ENCODE assay signal across 10 mouse cellular contexts in the genomic region with DNA sequence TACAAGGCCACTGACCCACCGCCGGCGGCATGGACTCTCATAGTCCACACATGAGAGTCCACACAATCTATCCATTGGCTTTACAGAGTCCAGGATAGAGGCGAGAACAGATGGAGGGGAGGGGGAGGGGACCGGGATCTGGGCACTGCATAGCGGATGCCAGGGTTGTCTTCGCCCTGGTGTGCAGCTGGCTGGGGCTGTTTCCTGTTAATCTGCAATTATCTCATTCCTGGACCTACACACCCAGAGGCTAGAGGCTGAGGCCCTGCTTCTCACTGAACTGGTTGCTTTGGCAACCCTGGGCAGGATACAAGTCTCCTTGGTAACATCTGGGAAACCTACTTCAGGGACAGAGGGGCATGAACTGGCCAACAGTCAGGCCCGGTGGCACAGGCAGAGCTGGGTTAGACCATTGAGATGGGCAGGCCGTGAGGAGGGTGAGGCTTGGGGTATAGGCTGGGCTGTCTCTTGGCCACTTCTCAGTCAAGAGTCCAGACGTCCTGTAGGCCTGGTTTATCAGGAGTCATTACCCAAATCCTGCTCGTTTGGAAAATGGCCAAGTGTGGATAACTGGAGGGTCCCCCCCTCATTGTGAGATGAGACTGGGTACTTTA. TPM values are rescaled to one million over a fixed set of nuclear protein-coding genes. Genes with fewer than 3 reads are reported as not detected.
DNase-seq lines count a peak whose midpoint lies in the region; ATAC-seq and TF ChIP-seq lines count a peak whose summit lies in the region.
"Had no signal": no experiment of that assay in that cellular context is flagged by ENCODE, and none has a peak within 500 bp of the region (broad histone marks: within the 10 kb centered on the region; RNA-seq: fewer than 3 reads in every experiment).

No protein-coding gene starts in this region.

- peak; percentile 72 for ATAC-seq in lung, postnatal 0 days
- ATAC-seq in hindbrain, embryonic 16.5 days: peak; percentile 93
- ATAC-seq in stomach, postnatal 0 days (ENCODE audit: low FRiP score, low TSS enrichment): peak; percentile 50; the same call in 1 of the 2 replicates

- H3K9me3 ChIP-seq in lung, postnatal 0 days (ENCODE audit: low read length): no peaks in the 10 kb centered on the region
- H3K9me3 ChIP-seq in hindbrain, embryonic 16.5 days (ENCODE audit: control insufficient read depth, low read length): no peaks in the 10 kb centered on the region
- no peaks in the 10 kb centered on the region for H3K9me3 ChIP-seq in stomach, postnatal 0 days (ENCODE audit: control insufficient read depth, low read length)

- TF ChIP-seq EP300 in lung, postnatal 0 days (IDR thresholded peaks at IDR 0.05): no peak
- TF ChIP-seq EP300 in stomach, postnatal 0 days (optimal IDR thresholded peaks at IDR 0.05): no peak

- WGBS in lung, postnatal 0 days: 70% methylated on average over 11 of the region's 11 CpGs
- WGBS in hindbrain, embryonic 16.5 days: 56% methylated on average over 11 of the region's 11 CpGs
- WGBS in stomach, postnatal 0 days: 78% methylated on average over 11 of the region's 11 CpGs

- no peaks in the 10 kb centered on the region for H3K36me3 ChIP-seq in lung, postnatal 0 days (ENCODE audit: insufficient read depth, low read length)
- no peaks in the 10 kb centered on the region for H3K36me3 ChIP-seq in hindbrain, embryonic 16.5 days (ENCODE audit: control insufficient read depth, insufficient read depth, low read length)
- no peaks in the 10 kb centered on the region for H3K36me3 ChIP-seq in stomach, postnatal 0 days (ENCODE audit: control insufficient read depth, insufficient read depth, low read length)

- TF ChIP-seq CTCF in lung, postnatal 0 days (IDR thresholded peaks at IDR 0.05): no peak
- no peak for TF ChIP-seq CTCF in stomach, postnatal 0 days (IDR thresholded peaks at IDR 0.05; ENCODE audit: low read depth)

- no peaks in the 10 kb centered on the region for H3K4me1 ChIP-seq in lung, postnatal 0 days (ENCODE audit: insufficient read depth, low read depth, low read length)
- peaks cover 4% of the 10 kb centered on the region for H3K4me1 ChIP-seq in hindbrain, embryonic 16.5 days (ENCODE audit: control insufficient read depth, insufficient read depth, low read depth, low read length)
- no peaks in the 10 kb centered on the region for H3K4me1 ChIP-seq in stomach, postnatal 0 days (replicated peaks; ENCODE audit: control insufficient read depth, insufficient read depth)

- no peak overlapping the region for H3K4me3 ChIP-seq in lung, postnatal 0 days (ENCODE audit: low read depth, low read length)
- no peak overlapping the region for H3K4me3 ChIP-seq in hindbrain, embryonic 16.5 days (ENCODE audit: low read length)
- no peak overlapping the region for H3K4me3 ChIP-seq in stomach, postnatal 0 days (ENCODE audit: low read depth, low read length)

- no peak overlapping the region for H3K9ac ChIP-seq in lung, postnatal 0 days (replicated peaks; ENCODE audit: low read depth)
- no peak overlapping the region for H3K9ac ChIP-seq in hindbrain, embryonic 16.5 days (ENCODE audit: low read depth, low read length)
- H3K9ac ChIP-seq in stomach, postnatal 0 days (ENCODE audit: low read length): no peak overlapping the region

- no peak overlapping the region for H3K4me2 ChIP-seq in lung, postnatal 0 days (replicated peaks; ENCODE audit: low read depth, low read length)
- no peak overlapping the region for H3K4me2 ChIP-seq in hindbrain, embryonic 16.5 days (ENCODE audit: low read length)
- H3K4me2 ChIP-seq in stomach, postnatal 0 days (replicated peaks; ENCODE audit: low read depth): no peak overlapping the region

- no peak overlapping the region for H3K27ac ChIP-seq in lung, postnatal 0 days (ENCODE audit: low read length)
- peak overlapping the region; percentile 55 for H3K27ac ChIP-seq in hindbrain, embryonic 16.5 days (ENCODE audit: low read depth, low read length)
- H3K27ac ChIP-seq in stomach, postnatal 0 days (replicated peaks): 0 out of 2 replicates have a peak overlapping the region, but pooled peaks have one; percentile 18

- DNase-seq in adrenal gland, postnatal 14 days: peak; percentile 28
- no peak for DNase-seq in adrenal gland, adult 2 months
- DNase-seq in lung, postnatal 0 days (ENCODE audit: low spot score): no peak
- no peak for DNase-seq in lung, postnatal 36 days
- no peak for DNase-seq in stomach, postnatal 0 days (ENCODE audit: low spot score)
- no peak for DNase-seq in right cerebral cortex, postnatal 14 days
- DNase-seq in left cerebral cortex, adult 9 months (ENCODE audit: low spot score in 2 of 2): no peak
- DNase-seq: embryo, embryonic 11 days had no signal

- H3K27me3 ChIP-seq in lung, postnatal 0 days (replicated peaks; ENCODE audit: insufficient read depth, low read length): no peaks in the 10 kb centered on the region
- no peaks in the 10 kb centered on the region for H3K27me3 ChIP-seq in hindbrain, embryonic 16.5 days (replicated peaks; ENCODE audit: control insufficient read depth, insufficient read depth, low read length)
- no peaks in the 10 kb centered on the region for H3K27me3 ChIP-seq in stomach, postnatal 0 days (ENCODE audit: control insufficient read depth, insufficient read depth, low read length)

RNA-seq across cellular contexts. Expression of a gene that starts 10.0 kb away (rescaled TPM):
- total RNA-seq in adrenal gland, postnatal 14 days (2021): 15.3 and 16.0 TPM in 2 replicates
- 10 to 100 TPM; 12.1 to 24.2 TPM for total RNA-seq in adrenal gland, adult 2 months (2021)
- polyA plus RNA-seq in adrenal gland, adult 2 months (2012; rRNA removed): 21.5 and 28.3 TPM in 2 replicates
- 1.5 and 2.2 TPM in 2 replicates for polyA plus RNA-seq in lung, postnatal 0 days (2015; fragmentation: Nextera tagmentation; extraction: Ambion mirVana)
- polyA plus RNA-seq in hindbrain, embryonic 16.5 days (2015; fragmentation: Nextera tagmentation; extraction: Ambion mirVana): 15.0 and 16.0 TPM in 2 replicates
- 3.9 TPM in 2 replicates for polyA plus RNA-seq in stomach, postnatal 0 days (2015; fragmentation: Nextera tagmentation; extraction: Ambion mirVana)

RNA-seq across cellular contexts. Expression of a gene that starts 31.1 kb away (rescaled TPM):
- total RNA-seq in adrenal gland, postnatal 14 days (2021): not detected in 2 replicates
- not detected for total RNA-seq in adrenal gland, adult 2 months (2021)
- polyA plus RNA-seq in adrenal gland, adult 2 months (2012; rRNA removed): not detected in 2 replicates
- not detected in 2 replicates for polyA plus RNA-seq in lung, postnatal 0 days (2015; fragmentation: Nextera tagmentation; extraction: Ambion mirVana)
- 0.15 TPM in 1 of 2 replicates, not detected in the other for polyA plus RNA-seq in hindbrain, embryonic 16.5 days (2015; fragmentation: Nextera tagmentation; extraction: Ambion mirVana)
- polyA plus RNA-seq in stomach, postnatal 0 days (2015; fragmentation: Nextera tagmentation; extraction: Ambion mirVana): not detected in 2 replicates
- total RNA-seq: left cerebral cortex, postnatal 36 days had no signal

RNA-seq across cellular contexts. Expression of a gene that starts 44.6 kb away (rescaled TPM):
- not detected in 2 replicates for total RNA-seq in adrenal gland, postnatal 14 days (2021)
- not detected for total RNA-seq in adrenal gland, adult 2 months (2021)
- polyA plus RNA-seq in adrenal gland, adult 2 months (2012; rRNA removed): not detected in 2 replicates
- polyA plus RNA-seq in lung, postnatal 0 days (2015; fragmentation: Nextera tagmentation; extraction: Ambion mirVana): not detected in 2 replicates
- not detected in 2 replicates for polyA plus RNA-seq in hindbrain, embryonic 16.5 days (2015; fragmentation: Nextera tagmentation; extraction: Ambion mirVana)
- polyA plus RNA-seq in stomach, postnatal 0 days (2015; fragmentation: Nextera tagmentation; extraction: Ambion mirVana): not detected in 2 replicates
- total RNA-seq: left cerebral cortex, postnatal 36 days had no signal

RNA-seq across cellular contexts. Expression of a gene that starts 50.5 kb away (rescaled TPM):
- total RNA-seq in adrenal gland, postnatal 14 days (2021): 4.4 and 5.4 TPM in 2 replicates
- total RNA-seq in adrenal gland, adult 2 months (2021): 1 to 10 TPM; 4.0 to 6.0 TPM
- 11.4 and 11.9 TPM in 2 replicates for polyA plus RNA-seq in adrenal gland, adult 2 months (2012; rRNA removed)
- 7.6 and 8.1 TPM in 2 replicates for polyA plus RNA-seq in lung, postnatal 0 days (2015; fragmentation: Nextera tagmentation; extraction: Ambion mirVana)
- 1.8 and 1.9 TPM in 2 replicates for polyA plus RNA-seq in hindbrain, embryonic 16.5 days (2015; fragmentation: Nextera tagmentation; extraction: Ambion mirVana)
- polyA plus RNA-seq in stomach, postnatal 0 days (2015; fragmentation: Nextera tagmentation; extraction: Ambion mirVana): 3.9 and 4.3 TPM in 2 replicates
